ENCODE assay signal across 20 mouse cellular contexts in the genomic region with DNA sequence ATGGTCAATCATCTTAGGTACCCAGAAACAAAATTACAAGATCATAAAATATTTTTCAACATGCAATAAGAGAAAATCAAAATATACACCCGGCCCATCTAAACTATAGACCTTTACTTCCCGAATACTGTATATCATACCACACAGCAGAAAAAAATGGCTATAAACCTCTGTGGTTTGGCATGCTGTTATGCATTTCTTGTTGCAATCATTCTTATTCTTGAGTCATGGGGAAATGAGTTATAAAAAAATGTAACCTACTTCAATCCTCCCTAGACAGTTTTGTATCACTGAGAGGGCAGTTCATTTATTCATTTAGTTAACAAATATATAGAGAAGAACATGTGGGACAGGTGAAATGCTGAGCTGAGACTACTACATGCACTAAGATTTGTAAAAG.
DNase-seq lines count a peak whose midpoint lies in the region; TF ChIP-seq lines count a peak whose summit lies in the region.
"Had no signal": no experiment of that assay in that cellular context is flagged by ENCODE, and none has a peak within 500 bp of the region (broad histone marks: within the 10 kb centered on the region; RNA-seq: fewer than 3 reads in every experiment).

No protein-coding gene starts in this region.

- no peak for TF ChIP-seq CTCF in layer of hippocampus, adult 2 months (conservative IDR thresholded peaks at IDR 0.05)

- 0 out of 2 replicates have a peak overlapping the region, but pooled peaks have one; percentile 72 for H3K27ac ChIP-seq in layer of hippocampus, adult 2 months
- H3K27ac ChIP-seq: embryonic facial prominence, embryonic 13.5 days; embryonic facial prominence, embryonic 15.5 days; forebrain, embryonic 10.5 days; forebrain, embryonic 12.5 days had no signal

- no peak for DNase-seq in layer of hippocampus, adult 2 months (ENCODE audit: low spot score in 2 of 2)
- DNase-seq in layer of hippocampus, adult 11-12 months (ENCODE audit: low spot score), result no peak
- DNase-seq in NIH3T3 (ENCODE audit: low read depth), result peak; percentile 61
- no peak for DNase-seq in cerebellum, postnatal 10 days
- DNase-seq in lung, postnatal 10 days, result no peak
- DNase-seq: adrenal gland, adult 2 months; adrenal gland, postnatal 10 days; adrenal gland, postnatal 25 days; B cell, adult 2 months; cerebellum, adult 11 months; cerebellum, adult 18-20 months; cerebellum, adult 8-10 months; cerebellum, adult 9-11 months; cerebellum, postnatal 25 days; embryo, embryonic 11 days had no signal

- H3K4me3 ChIP-seq in layer of hippocampus, adult 2 months, result no peak overlapping the region
- H3K4me3 ChIP-seq: embryonic facial prominence, embryonic 13.5 days; embryonic facial prominence, embryonic 15.5 days; erythroblast, embryonic 14.5 days; forebrain, embryonic 10.5 days; forebrain, embryonic 12.5 days had no signal
